Mouse (Mus musculus) retina, adult 2 months (tissue): Measurements from ENCODE around the gene Tmed2.
"Not testable (repeated sequence)": the region's sequence is repeated elsewhere in the genome, so short reads cannot be mapped to it uniquely, and the experiment has no call there.

ENCODE experiments used
- DNase-seq: peaks from one replicate; pipeline ENCODE4 v3.0.0-alpha.2; 2012; ENCODE audit warnings: low read depth, low spot score

Gene Tmed2

GRCm38 (mm10) chr5:124540383-124540786, at the start of gene Tmed2:
TSS of gene Tmed2 (plus strand) at chr5:124540695.
- DNase-seq: peak; percentile 92

GRCm38 (mm10) chr5:124491732-124492131, 48.8 kb upstream of the Tmed2 start:
- DNase-seq: no peak

- no peak for DNase-seq
Measured at GRCm38 (mm10) chr5:124492618-124493017, 47.9 kb upstream of the Tmed2 start.

DNA sequence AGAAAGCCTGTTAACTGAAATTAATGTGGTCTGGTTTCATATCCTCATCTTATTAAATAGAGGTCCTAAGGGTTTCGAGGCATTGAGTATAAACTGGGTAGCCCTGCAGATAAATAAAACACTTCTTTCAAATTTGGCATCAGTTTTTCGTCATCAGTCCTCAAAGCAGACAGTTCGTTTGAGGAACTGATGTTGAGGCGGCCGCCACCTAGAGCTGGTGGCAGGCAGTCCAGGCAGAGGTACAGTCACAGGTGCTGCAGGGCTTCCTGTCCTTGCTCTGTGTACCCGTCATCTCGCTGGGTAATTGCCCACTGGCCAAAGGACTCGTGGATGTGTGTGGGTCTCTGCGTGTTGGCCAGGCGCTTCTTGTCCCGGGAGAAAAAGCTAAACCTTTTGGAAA, 47.0 kb upstream of the Tmed2 start:
- DNase-seq: no peak

- no peak for DNase-seq
Measured at GRCm38 (mm10) chr5:124495547-124495946, 44.9 kb upstream of the Tmed2 start.

GRCm38 (mm10) chr5:124496614-124497514, 43.6 kb upstream of the Tmed2 start:
- DNase-seq: no peak

GRCm38 (mm10) chr5:124498221-124498876, 42.1 kb upstream of the Tmed2 start:
- no peak for DNase-seq

DNA sequence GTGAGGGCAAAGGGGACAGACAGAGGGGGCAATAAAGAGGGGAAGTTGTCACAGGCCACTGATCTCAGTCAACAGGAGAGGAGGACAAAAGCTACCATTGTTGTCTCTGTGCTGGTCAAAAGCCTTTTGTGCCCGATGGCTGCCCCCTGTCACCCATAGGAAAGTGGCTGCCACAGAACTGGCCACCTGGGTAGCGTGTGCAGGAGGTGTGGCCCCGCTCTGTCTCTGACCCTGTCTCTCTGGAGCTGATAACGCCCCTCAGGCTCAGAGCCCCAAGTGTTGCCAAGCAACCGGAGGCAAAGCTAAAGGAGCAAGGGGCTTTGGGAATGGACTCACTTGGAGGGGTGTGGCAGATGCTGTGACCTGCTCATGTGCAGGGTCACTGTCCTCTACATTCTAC, 41.5 kb upstream of the Tmed2 start:
- DNase-seq: no peak

- not testable (repeated sequence) for DNase-seq
Measured at GRCm38 (mm10) chr5:124500037-124500436, 40.5 kb upstream of the Tmed2 start.

GRCm38 (mm10) chr5:124500573-124500972, 39.9 kb upstream of the Tmed2 start:
- no peak for DNase-seq

- DNase-seq: no peak
Measured at GRCm38 (mm10) chr5:124501541-124501940, 39.0 kb upstream of the Tmed2 start.

- no peak for DNase-seq
Measured at GRCm38 (mm10) chr5:124503742-124504141, 36.8 kb upstream of the Tmed2 start.

- DNase-seq: no peak
Measured at GRCm38 (mm10) chr5:124505235-124505634, 35.3 kb upstream of the Tmed2 start.

GRCm38 (mm10) chr5:124506731-124507359, 33.6 kb upstream of the Tmed2 start:
- DNase-seq: no peak

DNA sequence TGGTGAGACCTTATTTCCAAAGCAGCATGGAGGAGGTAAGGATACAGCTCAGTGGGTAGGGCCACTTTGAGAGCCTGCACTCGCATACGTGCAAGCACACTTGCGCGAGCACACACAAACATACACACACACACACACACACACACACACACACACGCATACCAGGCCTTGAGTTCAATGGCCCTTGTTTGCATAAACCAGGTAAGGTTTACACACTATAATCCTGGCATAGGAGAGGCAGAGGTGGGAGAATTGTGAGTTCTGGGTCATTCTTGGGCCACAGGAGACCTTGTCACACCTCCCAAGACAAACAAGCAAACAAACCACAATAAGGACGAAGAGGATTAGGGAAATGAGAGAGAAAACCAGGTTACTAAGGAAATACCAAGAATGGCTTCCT, 31.3 kb upstream of the Tmed2 start:
- DNase-seq: no peak

- no peak for DNase-seq
Measured at GRCm38 (mm10) chr5:124509742-124510237, 30.7 kb upstream of the Tmed2 start.

GRCm38 (mm10) chr5:124510536-124511050, 29.9 kb upstream of the Tmed2 start:
- DNase-seq: no peak

- no peak for DNase-seq
Measured at GRCm38 (mm10) chr5:124515789-124516188, 24.7 kb upstream of the Tmed2 start.

- no peak for DNase-seq
Measured at GRCm38 (mm10) chr5:124518648-124519047, 21.8 kb upstream of the Tmed2 start.

- no peak for DNase-seq
Measured at GRCm38 (mm10) chr5:124521588-124521987, 18.9 kb upstream of the Tmed2 start.

DNA sequence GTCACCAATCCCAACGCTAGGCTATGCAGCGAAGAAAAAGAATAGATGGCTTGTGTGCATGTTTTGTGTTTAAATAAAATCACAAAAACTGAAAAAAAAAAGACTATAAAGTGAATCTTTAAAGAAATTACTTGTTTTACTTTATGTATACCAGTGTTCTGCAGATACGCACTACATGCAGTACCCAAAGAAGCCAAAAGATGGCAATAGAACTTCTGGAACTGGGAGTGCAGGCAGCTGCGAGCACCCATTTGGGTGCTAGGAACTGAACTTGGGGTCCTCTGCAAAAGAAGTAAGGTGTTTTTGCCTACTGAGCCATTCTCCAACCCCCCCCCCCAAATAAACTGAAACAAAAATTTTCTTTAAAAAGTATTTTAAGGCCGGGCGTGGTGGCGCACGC, 17.5 kb upstream of the Tmed2 start:
- no peak for DNase-seq

- no peak for DNase-seq
Measured at GRCm38 (mm10) chr5:124524943-124525342, 15.6 kb upstream of the Tmed2 start.
